Mouse (Mus musculus) heart, adult 2 months (tissue): Measurements from ENCODE around the gene Naa38.

ENCODE experiments used
- CTCF ChIP-seq: fragments of 200-600 bp; IDR thresholded peaks from 2 replicates; pipeline ENCODE4 v1.8.1; 2022; ENCODE audit warnings: antibody characterized with exemption, mild to moderate bottlenecking, moderate library complexity
- EP300 ChIP-seq: fragments of 200-500 bp; IDR thresholded peaks from 2 replicates; pipeline ENCODE4 v1.6.1; 2011; ENCODE audit warnings: low read depth, low read length, control low read depth; ENCODE audit not compliant: insufficient read depth
- POLR2A ChIP-seq: fragments of 200-500 bp; IDR thresholded peaks from 2 replicates; pipeline ENCODE4 v1.6.1; 2011; ENCODE audit warnings: mild to moderate bottlenecking, low read depth, low read length, control low read depth; ENCODE audit not compliant: insufficient read depth

DNA sequence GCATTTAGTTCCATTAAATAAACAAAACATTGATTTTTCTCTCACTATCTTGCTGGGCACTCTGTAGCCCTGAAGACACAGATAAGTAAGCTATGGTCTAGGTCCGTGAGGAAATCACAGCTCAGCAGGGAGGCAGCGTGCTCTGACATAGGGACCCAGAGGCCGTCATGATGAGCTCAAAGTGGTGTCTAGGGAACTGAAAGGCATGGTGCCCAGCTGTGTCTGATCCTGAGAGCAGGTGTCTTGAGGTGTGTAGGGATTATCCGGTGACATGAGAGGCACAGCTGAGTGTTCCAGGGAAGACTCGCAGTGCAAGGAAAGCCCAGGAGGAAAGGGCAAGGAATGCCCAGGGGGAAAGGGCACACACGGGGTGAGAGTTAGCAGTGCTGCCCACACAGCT lies 37.9 kb downstream of the Naa38 start:
- TF ChIP-seq POLR2A (no peak), EP300 (no peak), CTCF (no peak)
